Mouse (Mus musculus): ENCODE measurements around the gene Crb3. TPM values are rescaled to one million over a fixed set of nuclear protein-coding genes. Genes with fewer than 3 reads are reported as not detected.

Gene Crb3
- polyA plus RNA-seq, 1 experiment from 2014 or later = 0.27 TPM

DNA sequence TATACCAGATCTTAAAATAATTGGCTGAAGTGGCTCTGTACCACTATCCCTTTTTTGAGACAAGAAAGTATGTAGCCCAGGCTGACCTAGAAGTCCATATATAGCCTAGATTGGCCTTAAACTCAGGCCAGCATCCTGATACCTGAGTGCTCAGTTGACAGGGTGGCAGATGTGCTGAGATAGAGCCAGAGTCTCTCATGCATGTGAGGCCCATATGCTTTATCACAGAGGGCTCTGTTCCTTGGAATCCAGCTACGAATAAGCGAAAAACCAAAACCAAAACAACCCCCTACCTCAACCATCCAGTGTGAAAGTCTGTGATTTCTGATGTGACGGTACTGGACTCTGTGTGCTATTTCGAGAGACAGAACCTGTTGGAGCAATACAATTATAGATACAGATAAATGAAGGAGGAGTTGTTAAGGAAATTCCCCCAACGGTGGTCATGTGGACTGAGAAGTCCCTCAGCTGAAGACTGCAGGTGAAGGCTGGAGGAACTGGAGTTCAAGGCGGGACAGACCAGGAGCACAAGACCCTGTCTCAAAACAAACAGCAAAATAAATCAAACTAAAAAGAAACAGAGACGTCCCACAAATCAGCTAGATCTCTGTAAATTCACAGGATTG lies 49.2 kb downstream of the Crb3 start:
- 65% methylated on average over 7 of the region's 7 CpGs for WGBS
- no peak for ATAC-seq (ENCODE audit: insufficient number of reproducible peaks, insufficient read depth, low FRiP score, low read depth)
- Histone ChIP-seq H3K9me3 (ENCODE audit: control insufficient read depth, low read length) (no peaks in the 10 kb centered on the region), H3K27ac (replicated peaks in 1 of 2; ENCODE audit: control insufficient read depth in 1 of 2, insufficient read depth in 1 of 2, low read depth in 2 of 2, low read length in 2 of 2) (no peak overlapping the region), H3K4me3 (ENCODE audit: control insufficient read depth in 1 of 2, insufficient read depth in 1 of 2, low read depth in 1 of 2, low read length in 2 of 2) (no peak overlapping the region), H3K9ac (ENCODE audit: low read length) (no peak overlapping the region), H3K4me2 (ENCODE audit: low read length) (no peak overlapping the region), H3K36me3 (ENCODE audit: control insufficient read depth, insufficient read depth, low read length) (no peaks in the 10 kb centered on the region), H3K27me3 (ENCODE audit: control insufficient read depth, insufficient read depth, low read length) (no peaks in the 10 kb centered on the region), H3K4me1 (ENCODE audit: control insufficient read depth in 2 of 2, insufficient read depth in 2 of 2, low read length in 2 of 2) (peaks cover 8 to 13% of the 10 kb centered on the region in 2 experiments; a peak in 2 of 4 replicates)

DNA sequence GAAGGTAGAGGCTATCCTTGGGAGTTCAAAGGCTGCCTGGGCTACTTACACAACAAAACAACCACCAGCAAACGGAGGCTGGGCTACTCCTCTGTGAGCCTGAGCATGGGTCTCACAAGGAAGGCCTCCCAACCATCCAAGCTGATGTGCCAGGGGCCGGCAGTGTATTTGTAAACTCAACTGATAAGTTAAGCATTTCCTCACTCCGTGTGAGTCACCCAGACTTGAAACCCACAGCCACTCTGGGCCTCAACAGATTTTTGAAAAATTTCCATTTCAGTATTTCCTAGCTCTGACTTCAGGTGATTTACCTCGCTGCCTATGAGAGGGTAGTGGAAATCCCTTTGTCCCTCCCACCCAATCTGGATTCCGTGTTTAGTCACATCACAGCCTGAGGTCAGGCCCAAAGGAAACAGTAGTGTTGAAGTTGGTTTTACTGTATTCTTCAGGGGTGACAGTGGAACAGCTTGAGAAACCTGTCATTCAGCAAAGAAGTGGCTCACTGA lies 49.8 kb downstream of the Crb3 start:
- WGBS = 30% methylated on average over 5 of the region's 5 CpGs
- Histone ChIP-seq H3K9ac (ENCODE audit: low read length) (no peak overlapping the region), H3K36me3 (ENCODE audit: control insufficient read depth, insufficient read depth, low read length) (no peaks in the 10 kb centered on the region), H3K9me3 (ENCODE audit: control insufficient read depth, low read length) (no peaks in the 10 kb centered on the region), H3K4me2 (ENCODE audit: low read length) (no peak overlapping the region), H3K27me3 (ENCODE audit: control insufficient read depth, insufficient read depth, low read length) (no peaks in the 10 kb centered on the region), H3K4me1 (ENCODE audit: control insufficient read depth in 2 of 2, insufficient read depth in 2 of 2, low read length in 2 of 2) (peaks cover 8 to 13% of the 10 kb centered on the region in 2 experiments; a peak in 2 of 4 replicates), H3K4me3 (ENCODE audit: control insufficient read depth in 1 of 2, insufficient read depth in 1 of 2, low read depth in 1 of 2, low read length in 2 of 2) (no peak overlapping the region), H3K27ac (replicated peaks in 1 of 2; ENCODE audit: control insufficient read depth in 1 of 2, insufficient read depth in 1 of 2, low read depth in 2 of 2, low read length in 2 of 2) (no peak overlapping the region)
- ATAC-seq (ENCODE audit: insufficient number of reproducible peaks, insufficient read depth, low FRiP score, low read depth) = no peak

DNA sequence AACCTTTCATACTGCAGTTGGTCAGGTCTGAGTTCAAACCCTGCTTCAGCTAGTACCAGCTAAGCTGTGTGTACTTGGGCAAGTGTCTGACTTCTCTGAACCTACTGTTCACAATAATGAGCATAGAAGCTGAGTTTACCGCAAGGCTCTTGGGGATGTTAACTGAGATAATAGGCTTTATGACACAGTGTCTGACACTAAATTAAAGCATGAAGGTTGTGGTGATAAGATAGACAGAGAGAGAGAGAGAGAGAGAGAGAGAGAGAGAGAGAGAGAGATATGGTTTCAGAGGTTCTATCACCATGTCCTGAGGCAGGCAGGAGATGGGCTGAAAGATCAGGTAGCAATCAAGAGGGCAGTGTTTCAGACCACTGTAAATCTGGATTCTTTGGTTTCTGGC lies 51.1 kb downstream of the Crb3 start:
- H3K4me2 ChIP-seq (ENCODE audit: low read length) = no peak overlapping the region
- H3K9ac ChIP-seq (ENCODE audit: low read length) = no peak overlapping the region
- no peak overlapping the region for H3K27ac ChIP-seq (replicated peaks in 1 of 2; ENCODE audit: control insufficient read depth in 1 of 2, insufficient read depth in 1 of 2, low read depth in 2 of 2, low read length in 2 of 2)
- H3K4me3 ChIP-seq (ENCODE audit: control insufficient read depth in 1 of 2, insufficient read depth in 1 of 2, low read depth in 1 of 2, low read length in 2 of 2) = no peak overlapping the region
- no peak for ATAC-seq (ENCODE audit: insufficient number of reproducible peaks, insufficient read depth, low FRiP score, low read depth)
- 0 out of 4 replicates have a peak, but pooled peaks cover 3 to 6% of the 10 kb centered on the region in 2 experiments for H3K4me1 ChIP-seq (ENCODE audit: control insufficient read depth in 2 of 2, insufficient read depth in 2 of 2, low read length in 2 of 2)
- H3K36me3 ChIP-seq (ENCODE audit: control insufficient read depth, insufficient read depth, low read length) = no peaks in the 10 kb centered on the region
- H3K27me3 ChIP-seq (ENCODE audit: control insufficient read depth, insufficient read depth, low read length) = no peaks in the 10 kb centered on the region
- WGBS = 76% methylated on average over 1 of the region's 1 CpGs
- no peaks in the 10 kb centered on the region for H3K9me3 ChIP-seq (ENCODE audit: control insufficient read depth, low read length)

DNA sequence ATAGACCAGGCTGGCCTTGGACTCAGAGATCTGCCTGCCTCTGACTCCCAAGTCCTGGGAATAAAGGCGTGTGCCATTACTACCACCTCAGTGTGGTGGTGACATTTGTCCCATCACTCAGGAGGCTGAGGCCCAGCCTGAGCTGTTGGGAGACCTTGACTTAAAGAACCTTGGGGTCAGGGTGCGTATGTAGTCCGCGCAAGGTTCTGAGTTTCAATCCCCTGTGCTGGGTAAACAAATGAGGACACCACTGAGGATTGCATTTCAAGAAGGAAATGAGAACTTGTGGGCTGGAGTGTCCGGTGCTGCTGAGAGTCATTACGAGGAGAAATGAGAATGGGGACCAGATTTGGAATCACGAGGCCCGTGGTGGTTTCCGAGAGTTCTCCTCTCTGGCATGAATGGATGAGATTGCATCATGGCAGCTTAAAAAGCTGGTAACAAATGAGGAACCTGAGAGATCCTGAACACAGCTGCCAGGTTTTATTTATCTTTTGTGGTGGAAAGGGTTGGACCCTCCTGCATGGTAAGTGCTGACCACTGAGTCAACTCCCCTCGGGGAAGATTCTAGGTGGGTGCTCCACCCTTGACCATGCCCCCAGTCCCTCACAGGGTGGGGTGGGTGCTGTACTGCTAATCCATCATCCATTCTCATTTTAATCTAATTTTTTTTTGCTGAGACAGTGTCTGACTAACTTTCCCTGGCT lies 54.0 kb downstream of the Crb3 start:
- Histone ChIP-seq H3K27ac (replicated peaks in 1 of 2; ENCODE audit: control insufficient read depth in 1 of 2, insufficient read depth in 1 of 2, low read depth in 2 of 2, low read length in 2 of 2) (no peak overlapping the region), H3K4me2 (ENCODE audit: low read length) (no peak overlapping the region), H3K9me3 (ENCODE audit: control insufficient read depth, low read length) (no peaks in the 10 kb centered on the region), H3K4me3 (ENCODE audit: control insufficient read depth in 1 of 2, insufficient read depth in 1 of 2, low read depth in 1 of 2, low read length in 2 of 2) (no peak overlapping the region), H3K36me3 (ENCODE audit: control insufficient read depth, insufficient read depth, low read length) (no peaks in the 10 kb centered on the region), H3K4me1 (ENCODE audit: control insufficient read depth in 2 of 2, insufficient read depth in 2 of 2, low read length in 2 of 2) (no peaks in the 10 kb centered on the region), H3K27me3 (ENCODE audit: control insufficient read depth, insufficient read depth, low read length) (no peaks in the 10 kb centered on the region), H3K9ac (ENCODE audit: low read length) (no peak overlapping the region)
- no peak for ATAC-seq (ENCODE audit: insufficient number of reproducible peaks, insufficient read depth, low FRiP score, low read depth)
- 82% methylated on average over 10 of the region's 10 CpGs for WGBS

Other genes starting within 250 kb of the Crb3 start
- gene Rfx2, start 228.1 kb upstream of the Crb3 start, polyA plus RNA-seq (2014; fragmentation: Nextera tagmentation; extraction: Ambion mirVana) = 4.3 and 5.0 TPM in 2 replicates
- not detected in 2 replicates for gene Acsbg2, start 184.7 kb upstream of the Crb3 start, polyA plus RNA-seq (2014; fragmentation: Nextera tagmentation; extraction: Ambion mirVana)
- 0.35 and 0.74 TPM in 2 replicates for gene 1700061G19Rik, start 183.6 kb upstream of the Crb3 start, polyA plus RNA-seq (2014; fragmentation: Nextera tagmentation; extraction: Ambion mirVana)
- gene Mllt1, start 123.7 kb upstream of the Crb3 start, polyA plus RNA-seq (2014; fragmentation: Nextera tagmentation; extraction: Ambion mirVana) = 11.4 and 20.4 TPM in 2 replicates
- 0.16 TPM in 1 of 2 replicates, not detected in the other for gene Acer1, start 77.0 kb upstream of the Crb3 start, polyA plus RNA-seq (2014; fragmentation: Nextera tagmentation; extraction: Ambion mirVana)
- gene Clpp, start 68.8 kb upstream of the Crb3 start, polyA plus RNA-seq (2014; fragmentation: Nextera tagmentation; extraction: Ambion mirVana) = 120 and 128 TPM in 2 replicates
- 54.9 and 55.7 TPM in 2 replicates for gene Alkbh7, start 61.8 kb upstream of the Crb3 start, polyA plus RNA-seq (2014; fragmentation: Nextera tagmentation; extraction: Ambion mirVana)
- not detected in 2 replicates for gene Pspn, start 59.1 kb upstream of the Crb3 start, polyA plus RNA-seq (2014; fragmentation: Nextera tagmentation; extraction: Ambion mirVana)
- gene Gtf2f1, start 47.8 kb upstream of the Crb3 start, polyA plus RNA-seq (2014; fragmentation: Nextera tagmentation; extraction: Ambion mirVana) = 29.2 and 31.0 TPM in 2 replicates
- gene Gm17949, start 47.6 kb upstream of the Crb3 start, polyA plus RNA-seq (2014; fragmentation: Nextera tagmentation; extraction: Ambion mirVana) = 0.34 TPM in 1 of 2 replicates, not detected in the other
- 32.2 and 36.9 TPM in 2 replicates for gene Khsrp, start 27.6 kb upstream of the Crb3 start, polyA plus RNA-seq (2014; fragmentation: Nextera tagmentation; extraction: Ambion mirVana)
- not detected in 2 replicates for gene Slc25a41, start 17.5 kb upstream of the Crb3 start, polyA plus RNA-seq (2014; fragmentation: Nextera tagmentation; extraction: Ambion mirVana)
- 16.1 and 18.0 TPM in 2 replicates for gene Slc25a23, start 758 bp downstream of the Crb3 start, polyA plus RNA-seq (2014; fragmentation: Nextera tagmentation; extraction: Ambion mirVana)
- gene Dennd1c, start 19.4 kb downstream of the Crb3 start, polyA plus RNA-seq (2014; fragmentation: Nextera tagmentation; extraction: Ambion mirVana) = 0.50 and 0.69 TPM in 2 replicates
- 5.6 and 7.5 TPM in 2 replicates for gene Tubb4a, start 28.7 kb downstream of the Crb3 start, polyA plus RNA-seq (2014; fragmentation: Nextera tagmentation; extraction: Ambion mirVana)
- gene Tnfsf9, start 46.2 kb downstream of the Crb3 start, polyA plus RNA-seq (2014; fragmentation: Nextera tagmentation; extraction: Ambion mirVana) = 1.9 and 2.8 TPM in 2 replicates
- not detected in 2 replicates for gene Cd70, start 90.7 kb downstream of the Crb3 start, polyA plus RNA-seq (2014; fragmentation: Nextera tagmentation; extraction: Ambion mirVana)
- not detected in 2 replicates for gene Tnfsf14, start 135.1 kb downstream of the Crb3 start, polyA plus RNA-seq (2014; fragmentation: Nextera tagmentation; extraction: Ambion mirVana)
- gene C3, start 169.0 kb downstream of the Crb3 start, polyA plus RNA-seq (2014; fragmentation: Nextera tagmentation; extraction: Ambion mirVana) = 0.74 and 1.00 TPM in 2 replicates
- gene Gpr108, start 189.3 kb downstream of the Crb3 start, polyA plus RNA-seq (2014; fragmentation: Nextera tagmentation; extraction: Ambion mirVana) = 27.4 and 29.0 TPM in 2 replicates
- gene Trip10, start 190.3 kb downstream of the Crb3 start, polyA plus RNA-seq (2014; fragmentation: Nextera tagmentation; extraction: Ambion mirVana) = 32.9 and 33.0 TPM in 2 replicates
- gene Vav1, start 220.0 kb downstream of the Crb3 start, polyA plus RNA-seq (2014; fragmentation: Nextera tagmentation; extraction: Ambion mirVana) = 1.4 and 2.2 TPM in 2 replicates